Mouse (Mus musculus) spleen, adult 2 months (tissue): ENCODE measurements around the gene Pygm. TPM values are rescaled to one million over a fixed set of nuclear protein-coding genes. Genes with fewer than 3 reads are reported as not detected.
A peak's percentile ranks its signal among the peaks of the same experiment; 100 is the strongest.

Experiments used
- DNase-seq, 2 experiments: peaks; one replicate each; pipeline versions ENCODE4 v3.0.0 to v3.0.0-alpha.2; 2012 to 2021; ENCODE audit warnings: low spot score in 2 of 2, low read depth in 1 of 2
- H3K27ac ChIP-seq: fragments of 200-500 bp; 2 replicates; pipeline ENCODE4 v1.5.1; 2012; ENCODE audit warnings: low read length, inconsistent platforms; ENCODE audit not compliant: insufficient read depth
- H3K27me3 ChIP-seq: fragments of 200-500 bp; 2 replicates; pipeline ENCODE4 v1.6.1; 2012; ENCODE audit warnings: mild to moderate bottlenecking, moderate library complexity, low read length, inconsistent platforms; ENCODE audit not compliant: control insufficient read depth, insufficient read depth
- H3K36me3 ChIP-seq: fragments of 200-500 bp; 2 replicates; pipeline ENCODE4 v1.6.1; 2012; ENCODE audit warnings: mild to moderate bottlenecking, low read length, inconsistent platforms; ENCODE audit not compliant: control insufficient read depth, insufficient read depth
- H3K4me1 ChIP-seq: fragments of 200-500 bp; 2 replicates; pipeline ENCODE4 v1.6.1; 2011; ENCODE audit warnings: inconsistent platforms; ENCODE audit not compliant: control insufficient read depth, insufficient read depth, insufficient read length
- H3K4me3 ChIP-seq: fragments of 200-500 bp; 2 replicates; pipeline ENCODE4 v1.5.1; 2011; ENCODE audit warnings: mild to moderate bottlenecking, inconsistent platforms; ENCODE audit not compliant: insufficient read depth, insufficient read length; ENCODE audit errors: extremely low read depth
- CTCF ChIP-seq: fragments of 200-500 bp; IDR thresholded peaks from 2 replicates; pipeline ENCODE4 v1.5.1; 2011; ENCODE audit warnings: mild to moderate bottlenecking, inconsistent platforms; ENCODE audit not compliant: insufficient read depth, insufficient read length, insufficient replicate concordance; ENCODE audit errors: extremely low read depth
- POLR2A ChIP-seq: fragments of 200-500 bp; IDR thresholded peaks from 2 replicates; pipeline ENCODE4 v1.6.1; 2011; ENCODE audit warnings: low read depth, low read length, inconsistent platforms
- WGBS: fragments of 180-500 bp; shearing (Covaris S2); methylation state at CpG from one replicate; pipeline ENCODE4 v1.1.7; 2018; 5-methylcytosine and 5-hydroxymethylcytosine counted together
- polyA plus RNA-seq: library from polyadenylated mRNA; depleted of rRNA; stranded (reverse); fragments of >200 nt; gene quantifications from 2 replicates; pipeline ENCODE4 v1.2.3, GENCODE M21; 2012

The Pygm gene
- polyA plus RNA-seq, 1 experiment = 8.1 TPM

DNA sequence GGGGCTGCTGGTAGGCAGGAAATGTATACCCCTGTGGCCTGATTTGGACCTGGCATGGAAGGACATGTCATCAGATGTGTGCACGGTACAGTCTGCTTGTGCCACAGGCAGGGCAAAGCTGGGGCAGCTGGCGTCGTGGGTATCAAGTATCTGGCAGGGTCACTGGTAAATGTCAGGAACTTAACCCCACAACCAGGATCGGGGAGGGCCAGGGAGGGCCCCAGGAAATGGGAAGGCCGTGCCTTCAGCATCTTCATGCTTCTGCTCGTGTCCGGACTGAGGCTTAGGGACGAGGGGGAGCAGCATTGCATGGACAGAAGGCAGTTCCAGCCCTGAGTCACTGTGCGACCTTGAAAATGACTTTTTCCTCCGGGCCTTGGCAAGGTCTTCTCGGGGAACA is 755 bp downstream of the Pygm start:
- Histone ChIP-seq H3K27me3 (no peaks in the 10 kb centered on the region), H3K4me1 (peaks cover 24% of the 10 kb centered on the region; the same call in 1 of the 2 replicates), H3K27ac (no peak overlapping the region), H3K36me3 (no peaks in the 10 kb centered on the region), H3K4me3 (no peak overlapping the region)
- no peak for DNase-seq
- WGBS = 67% methylated on average over 11 of the region's 11 CpGs
- TF ChIP-seq POLR2A (no peak), CTCF (no peak)

- DNase-seq = no peak
- 85% methylated on average over 5 of the region's 5 CpGs for WGBS
- TF ChIP-seq POLR2A (no peak), CTCF (no peak)
- no peaks in the 10 kb centered on the region for H3K36me3 ChIP-seq
- H3K27ac ChIP-seq = no peak overlapping the region
- no peaks in the 10 kb centered on the region for H3K27me3 ChIP-seq
- peaks cover 24% of the 10 kb centered on the region; the same call in 1 of the 2 replicates for H3K4me1 ChIP-seq
- no peak overlapping the region for H3K4me3 ChIP-seq
Observed at GRCm38 (mm10) chr19:6385419-6385818, 1.2 kb downstream of the Pygm start.

- Histone ChIP-seq H3K27me3 (no peaks in the 10 kb centered on the region), H3K4me3 (no peak overlapping the region), H3K27ac (no peak overlapping the region), H3K4me1 (peaks cover 24% of the 10 kb centered on the region; the same call in 1 of the 2 replicates), H3K36me3 (no peaks in the 10 kb centered on the region)
- TF ChIP-seq POLR2A (no peak), CTCF (no peak)
- no peak for DNase-seq
- WGBS = 93% methylated on average over 7 of the region's 7 CpGs
Observed at GRCm38 (mm10) chr19:6385821-6386220, 1.6 kb downstream of the Pygm start.

GRCm38 (mm10) chr19:6386234-6386633 is 2.0 kb downstream of the Pygm start:
- DNase-seq = no peak
- Histone ChIP-seq H3K27ac (no peak overlapping the region), H3K4me1 (peaks cover 24% of the 10 kb centered on the region; the same call in 1 of the 2 replicates), H3K27me3 (no peaks in the 10 kb centered on the region), H3K36me3 (no peaks in the 10 kb centered on the region), H3K4me3 (no peak overlapping the region)
- WGBS = 78% methylated on average over 9 of the region's 9 CpGs
- no peak for TF ChIP-seq CTCF
- TF ChIP-seq POLR2A = no peak

- 71% methylated on average over 13 of the region's 13 CpGs for WGBS
- TF ChIP-seq POLR2A (no peak), CTCF (no peak)
Observed at GRCm38 (mm10) chr19:6388006-6388405, 3.8 kb downstream of the Pygm start.

DNA sequence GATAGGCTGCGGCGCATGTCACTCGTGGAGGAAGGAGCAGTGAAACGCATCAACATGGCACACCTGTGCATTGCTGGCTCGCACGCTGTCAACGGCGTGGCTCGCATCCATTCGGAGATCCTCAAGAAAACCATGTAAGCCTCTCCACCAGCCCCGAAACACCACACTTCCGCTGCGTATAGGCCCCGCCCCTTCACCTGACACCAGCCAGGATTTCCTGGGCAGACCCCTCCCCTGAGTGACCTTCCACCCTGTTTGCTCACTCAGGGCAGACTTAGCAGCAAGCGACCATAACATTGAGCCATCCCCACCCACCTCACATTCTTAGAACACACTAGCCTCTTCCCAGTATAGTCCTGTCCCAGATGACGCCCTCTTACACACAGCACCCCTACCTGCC is 5.6 kb downstream of the Pygm start:
- Histone ChIP-seq H3K27me3 (no peaks in the 10 kb centered on the region), H3K27ac (peak overlapping the region; percentile 48), H3K4me3 (peak overlapping the region; percentile 54; the same call in 1 of the 2 replicates), H3K4me1 (peaks cover 10% of the 10 kb centered on the region; the same call in 1 of the 2 replicates), H3K36me3 (no peaks in the 10 kb centered on the region)
- WGBS = 12% methylated on average over 16 of the region's 16 CpGs
- TF ChIP-seq POLR2A (no peak; the same call in 1 of the 2 replicates), CTCF (no peak)
- peak in 1 of 2 experiments; percentile 66 for DNase-seq

More at GRCm38 (mm10) chr19:6388006-6388405, 3.8 kb downstream of the Pygm start:
- Histone ChIP-seq H3K4me3 (no peak overlapping the region), H3K27me3 (no peaks in the 10 kb centered on the region), H3K36me3 (no peaks in the 10 kb centered on the region), H3K4me1 (peaks cover 24% of the 10 kb centered on the region; the same call in 1 of the 2 replicates), H3K27ac (no peak overlapping the region)
- DNase-seq = no peak

GRCm38 (mm10) chr19:6390251-6390650 is 6.1 kb downstream of the Pygm start:
- Histone ChIP-seq H3K36me3 (no peaks in the 10 kb centered on the region), H3K27ac (no peak overlapping the region), H3K27me3 (no peaks in the 10 kb centered on the region), H3K4me1 (peaks cover 10% of the 10 kb centered on the region; the same call in 1 of the 2 replicates), H3K4me3 (no peak overlapping the region)
- WGBS = 87% methylated on average over 6 of the region's 6 CpGs
- TF ChIP-seq POLR2A (no peak), CTCF (no peak)
- no peak for DNase-seq
